Mouse (Mus musculus) 416B (cell line): ENCODE measurements around the gene Etfa.

Source experiments
- DNase-seq: peaks from one replicate; pipeline ENCODE4 v3.0.0; 2011; ENCODE audit warnings: low read depth

The Etfa gene

DNA sequence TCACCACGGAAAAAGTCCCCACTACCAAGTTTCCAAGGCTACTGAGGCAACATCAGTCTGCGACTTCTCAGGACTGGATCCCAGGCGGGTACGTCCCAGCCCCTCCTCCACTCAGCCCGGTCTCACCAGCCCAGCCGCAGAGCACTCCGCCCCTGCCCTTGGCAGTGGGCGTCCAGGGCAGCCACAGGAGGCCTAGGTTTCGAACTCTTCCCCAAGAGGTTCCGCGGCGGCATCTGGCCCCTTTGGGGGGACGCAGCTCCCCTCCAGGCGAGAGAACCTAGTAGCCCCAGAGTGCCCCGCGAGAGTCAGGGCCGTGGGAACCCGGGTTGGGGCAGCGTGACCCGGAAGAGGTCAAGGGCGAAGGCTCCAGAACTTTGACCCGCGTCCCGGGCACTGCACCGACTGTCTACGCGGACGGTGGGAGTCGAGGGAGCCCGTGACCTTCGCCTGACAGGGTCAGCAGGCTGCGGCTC lies 486 bp downstream of the Etfa start:
- peak; percentile 77 for DNase-seq

GRCm38 (mm10) chr9:55510651-55511235 lies 1.3 kb downstream of the Etfa start:
- DNase-seq, result peak; percentile 4

DNA sequence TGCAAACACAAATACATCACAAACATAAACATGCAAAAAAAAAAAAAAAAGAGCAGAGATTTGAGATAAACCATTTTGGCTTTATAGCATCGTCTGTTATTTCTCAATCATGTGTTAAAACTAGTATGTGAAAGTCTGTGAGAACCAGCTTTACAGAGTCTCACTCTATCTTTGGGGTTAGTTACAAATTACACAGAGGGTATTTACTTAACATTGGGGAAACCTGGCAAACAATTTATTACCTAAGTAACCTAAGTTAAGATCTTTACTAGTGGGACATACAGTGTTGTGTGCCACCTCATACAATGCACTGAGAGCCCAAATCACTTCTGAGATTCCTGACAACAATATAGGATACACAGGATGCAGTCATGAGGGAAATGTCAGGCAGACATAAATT lies 2.3 kb downstream of the Etfa start:
- no peak for DNase-seq

DNA sequence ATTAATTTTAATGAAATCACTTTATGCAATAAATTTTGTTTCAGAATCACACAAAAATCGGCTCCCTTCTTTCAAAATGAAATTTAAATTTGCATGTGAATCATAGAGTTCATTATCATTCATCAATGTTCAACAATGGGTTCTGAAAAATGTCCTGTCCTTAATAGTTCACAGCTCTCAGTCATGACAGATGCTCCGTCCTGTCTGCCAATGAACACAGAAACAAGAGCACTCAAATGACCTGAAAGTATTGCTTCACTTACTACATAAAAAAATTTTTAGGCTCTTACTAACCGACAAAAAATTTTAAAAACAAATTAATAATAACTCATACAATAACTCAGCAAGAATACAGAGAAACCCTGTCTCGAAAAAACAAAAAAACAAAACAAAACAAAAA lies 3.3 kb downstream of the Etfa start:
- DNase-seq, result no peak

- DNase-seq, result no peak
Measured at GRCm38 (mm10) chr9:55507922-55508321, 4.1 kb downstream of the Etfa start.

DNA sequence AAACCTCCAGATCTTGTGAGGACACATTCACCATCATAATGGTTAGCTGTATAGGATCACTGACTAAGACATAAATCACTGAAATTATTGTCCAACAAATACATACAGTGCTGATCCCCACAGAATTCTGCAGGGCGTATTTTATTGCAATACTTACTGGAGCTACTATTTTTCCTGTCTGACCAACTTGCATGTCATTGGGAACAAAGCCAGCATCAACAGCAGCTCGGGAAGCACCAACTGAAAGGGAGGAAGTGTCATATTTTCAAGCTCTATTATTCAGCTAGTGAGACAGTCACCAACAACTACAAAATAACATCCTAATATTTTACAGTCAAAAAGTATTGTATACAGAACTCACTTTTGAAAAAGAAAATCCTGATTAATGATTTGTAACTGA lies 29.9 kb downstream of the Etfa start:
- DNase-seq, result peak; percentile 15

- DNase-seq, result no peak
Measured at GRCm38 (mm10) chr9:55478699-55479098, 33.3 kb downstream of the Etfa start.

- DNase-seq, result peak; percentile 60
Measured at GRCm38 (mm10) chr9:55476084-55476483, 36.0 kb downstream of the Etfa start.

DNA sequence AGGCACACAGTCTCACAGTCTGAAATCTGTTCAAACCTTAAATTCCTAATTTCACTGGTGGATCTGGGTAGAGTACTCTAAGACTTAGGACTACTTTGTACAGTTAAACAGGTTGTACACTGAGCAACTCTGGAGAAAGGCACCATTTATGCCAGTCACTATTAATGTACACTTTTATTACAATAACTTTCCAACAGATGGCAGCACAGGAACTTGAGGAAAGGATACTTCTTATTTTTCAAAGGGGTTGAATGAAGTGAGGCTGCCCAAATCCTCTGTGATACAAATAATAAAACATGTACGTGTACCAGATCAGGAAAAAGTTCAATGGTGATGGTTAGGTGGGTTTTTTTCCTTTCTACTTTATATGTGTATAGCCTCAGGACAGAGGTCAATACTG lies 43.6 kb downstream of the Etfa start:
- DNase-seq, result peak; percentile 65

GRCm38 (mm10) chr9:55453366-55453765 lies 58.7 kb downstream of the Etfa start:
- DNase-seq, result no peak

DNA sequence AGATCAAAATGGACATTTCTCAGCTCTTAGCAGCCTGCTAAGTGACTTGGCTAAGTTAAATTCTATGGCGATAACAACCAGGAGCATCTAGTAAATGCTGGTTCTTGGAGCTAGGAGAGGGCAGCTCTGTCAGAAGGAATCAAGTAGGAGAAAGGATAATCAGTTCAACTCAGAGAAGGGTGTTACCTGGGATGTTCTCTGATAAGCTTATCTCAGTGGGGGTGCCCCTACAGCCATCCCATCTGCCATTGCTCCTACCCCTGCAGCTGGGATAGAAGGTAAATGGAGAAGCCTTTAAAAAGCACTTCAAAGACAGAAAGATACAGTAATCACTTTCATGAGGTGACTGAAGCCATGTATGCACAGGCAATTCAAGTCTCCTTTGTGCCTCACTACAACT lies 59.1 kb downstream of the Etfa start:
- no peak for DNase-seq

- DNase-seq, result no peak
Measured at GRCm38 (mm10) chr9:55451426-55451825, 60.6 kb downstream of the Etfa start.

DNA sequence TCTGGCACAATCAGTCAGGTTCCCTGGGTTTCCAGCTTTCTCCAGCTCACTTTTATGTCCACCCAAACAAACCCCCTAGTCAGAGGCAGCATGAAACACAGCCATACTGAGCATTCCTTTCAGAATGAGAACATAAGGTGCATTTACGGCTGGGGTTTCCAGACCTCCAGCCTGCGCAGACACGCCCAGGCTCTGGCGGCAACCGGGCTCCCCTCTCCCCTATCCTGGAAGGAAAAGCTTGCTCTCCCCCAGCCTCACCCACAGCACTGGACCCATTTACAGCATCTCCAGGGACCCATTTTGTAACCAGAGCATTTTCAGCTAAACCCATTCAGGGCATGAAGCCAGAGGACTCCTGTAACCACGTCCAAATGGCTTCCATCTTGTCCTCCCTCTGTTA lies 62.0 kb downstream of the Etfa start:
- DNase-seq, result no peak

- no peak for DNase-seq
Measured at GRCm38 (mm10) chr9:55449108-55449507, 62.9 kb downstream of the Etfa start.

- DNase-seq, result no peak
Measured at GRCm38 (mm10) chr9:55447509-55447908, 64.5 kb downstream of the Etfa start.

DNA sequence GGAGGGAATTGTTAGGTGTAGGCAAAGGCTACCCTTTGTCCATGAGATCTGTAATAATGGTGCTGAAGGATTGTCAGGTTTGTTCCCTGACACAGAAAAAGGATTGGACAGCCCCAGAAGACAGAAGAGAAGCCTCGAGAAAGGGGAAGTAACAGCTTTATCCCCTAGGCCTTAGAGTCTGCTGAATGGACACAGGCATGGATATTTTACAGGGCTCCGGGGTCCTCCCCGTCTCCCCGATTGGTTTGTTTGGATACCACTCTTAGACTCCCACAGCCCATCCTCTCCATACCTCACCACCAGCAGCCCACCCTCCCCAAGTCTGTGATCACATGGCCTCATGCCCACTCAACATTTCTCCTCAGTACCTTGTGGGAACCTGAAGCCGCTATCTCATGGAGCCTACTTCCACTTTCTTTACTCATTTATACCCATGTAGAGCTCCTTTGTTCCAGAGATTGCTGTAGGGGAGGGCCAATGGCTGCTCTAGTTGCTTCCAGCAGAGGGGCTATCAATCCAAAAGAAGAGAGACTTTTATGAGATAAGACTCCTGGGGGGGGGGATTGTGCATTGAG lies 72.8 kb downstream of the Etfa start:
- no peak for DNase-seq

GRCm38 (mm10) chr9:55438433-55438832 lies 73.6 kb downstream of the Etfa start:
- DNase-seq, result no peak

GRCm38 (mm10) chr9:55433875-55434274 lies 78.2 kb downstream of the Etfa start:
- DNase-seq, result no peak

DNA sequence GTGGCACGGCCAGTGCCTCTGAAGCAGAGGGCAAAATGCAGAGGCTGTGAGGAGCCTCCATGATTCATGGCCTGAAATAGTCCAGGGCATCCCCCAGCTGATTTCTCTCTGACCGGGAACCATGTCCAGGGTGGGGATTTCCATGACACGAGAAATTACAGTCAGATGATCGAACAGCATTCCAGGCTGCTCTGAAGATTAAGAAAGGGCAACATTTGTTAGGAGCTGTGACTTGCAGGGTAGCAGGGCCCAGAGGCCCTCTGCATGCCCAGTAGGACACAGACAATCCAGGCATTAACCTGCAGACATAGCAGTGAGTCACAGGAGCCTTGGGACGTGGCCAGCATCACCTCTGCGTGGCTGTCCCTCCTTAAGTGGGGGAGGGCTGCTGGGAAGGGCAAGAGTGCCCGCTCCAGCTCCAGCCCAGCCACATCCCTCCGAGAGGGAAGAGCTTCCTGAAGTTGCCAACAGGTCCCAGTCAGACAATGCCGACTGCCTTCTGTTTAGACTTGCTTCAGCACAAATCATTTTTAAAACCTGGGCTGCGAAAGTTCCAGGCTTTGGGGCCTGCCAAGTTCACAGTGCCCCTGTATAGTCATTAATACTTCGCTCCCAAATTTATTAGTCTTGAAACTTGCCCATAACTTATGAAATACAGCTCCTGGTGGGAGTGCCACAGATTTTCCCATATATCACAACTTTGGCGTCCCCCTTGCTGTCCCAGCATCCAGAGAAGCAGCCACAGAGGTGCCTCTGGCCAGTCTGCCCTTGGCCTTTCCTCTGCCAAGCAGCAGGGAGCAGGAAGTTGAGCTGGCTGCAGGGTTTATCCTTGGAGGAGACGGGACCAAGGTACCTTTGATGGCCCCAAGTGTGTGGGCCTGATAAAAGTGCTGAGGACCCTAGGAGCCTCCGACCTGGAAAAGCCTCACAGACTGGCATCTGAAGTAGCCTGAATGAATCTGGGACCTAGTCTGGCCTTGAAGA lies 79.4 kb downstream of the Etfa start:
- DNase-seq, result no peak

GRCm38 (mm10) chr9:55430133-55430532 lies 81.9 kb downstream of the Etfa start:
- DNase-seq, result no peak

GRCm38 (mm10) chr9:55429242-55429975 lies 82.6 kb downstream of the Etfa start:
- DNase-seq, result peak; percentile 88

- DNase-seq, result no peak
Measured at GRCm38 (mm10) chr9:55425271-55425810, 86.7 kb downstream of the Etfa start.
